Mouse (Mus musculus) kidney, postnatal 14 days (tissue): ENCODE data around the gene Pi16.

Experiments used
- DNase-seq: peaks from one replicate; pipeline ENCODE4 v3.0.0; 2022; ENCODE audit warnings: mixed read lengths

The Pi16 gene

DNA sequence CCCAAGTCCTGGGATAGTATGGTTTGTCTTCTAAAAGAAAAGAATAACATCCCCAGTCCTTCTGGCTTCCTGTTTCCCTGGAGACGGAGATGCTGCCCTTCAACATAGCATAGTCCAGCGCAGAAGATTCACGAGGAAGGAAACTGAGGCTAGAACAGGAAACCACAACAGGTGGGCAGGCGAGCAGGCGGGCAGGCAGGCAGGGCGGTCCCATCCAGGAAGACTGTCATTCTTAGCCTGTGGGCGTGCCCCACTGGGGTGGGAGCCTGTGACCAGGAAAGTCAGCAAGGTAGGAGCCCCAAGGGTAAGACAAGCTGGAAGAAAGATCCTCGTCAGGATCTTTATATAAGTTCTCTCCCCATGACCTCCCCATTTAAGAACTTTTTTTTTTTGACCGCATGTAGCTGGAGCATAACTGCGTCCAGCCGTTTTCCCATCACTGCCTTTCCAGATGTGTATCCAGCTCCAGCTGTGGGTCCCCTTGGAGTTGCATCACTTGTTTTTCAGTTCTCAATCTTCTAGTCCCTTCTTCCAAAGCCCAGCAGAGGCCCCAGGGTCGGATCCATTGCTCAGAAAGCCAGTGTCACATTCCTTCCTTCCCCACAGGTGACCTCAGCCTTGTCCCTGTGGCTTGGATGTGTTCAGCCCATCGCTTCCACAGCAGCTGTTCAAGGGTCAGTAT, 13.0 kb upstream of the Pi16 start:
- DNase-seq: no peak

- peak; percentile 60 for DNase-seq
Measured at GRCm38 (mm10) chr17:29305058-29305806, 12.2 kb upstream of the Pi16 start.

DNA sequence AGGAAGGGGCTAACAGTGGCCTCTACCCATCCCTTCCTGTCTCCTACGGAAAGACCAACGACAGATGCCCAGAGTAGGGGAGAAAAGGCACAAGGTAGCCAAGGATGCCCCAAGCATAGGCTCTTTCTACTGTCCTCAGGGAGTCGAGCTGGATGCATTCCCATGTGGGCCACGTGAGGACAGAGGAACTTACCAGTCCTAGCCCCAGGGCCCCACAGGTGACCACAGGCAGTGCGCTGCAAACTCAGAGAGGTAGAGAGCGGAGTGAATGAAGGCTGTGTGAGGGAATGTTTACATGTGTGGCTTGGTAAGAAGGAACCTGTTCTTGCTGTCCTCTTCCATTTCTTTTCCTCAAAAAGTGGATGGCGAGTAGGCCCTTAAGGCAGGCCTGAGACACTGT, 11.6 kb upstream of the Pi16 start:
- DNase-seq: no peak

DNA sequence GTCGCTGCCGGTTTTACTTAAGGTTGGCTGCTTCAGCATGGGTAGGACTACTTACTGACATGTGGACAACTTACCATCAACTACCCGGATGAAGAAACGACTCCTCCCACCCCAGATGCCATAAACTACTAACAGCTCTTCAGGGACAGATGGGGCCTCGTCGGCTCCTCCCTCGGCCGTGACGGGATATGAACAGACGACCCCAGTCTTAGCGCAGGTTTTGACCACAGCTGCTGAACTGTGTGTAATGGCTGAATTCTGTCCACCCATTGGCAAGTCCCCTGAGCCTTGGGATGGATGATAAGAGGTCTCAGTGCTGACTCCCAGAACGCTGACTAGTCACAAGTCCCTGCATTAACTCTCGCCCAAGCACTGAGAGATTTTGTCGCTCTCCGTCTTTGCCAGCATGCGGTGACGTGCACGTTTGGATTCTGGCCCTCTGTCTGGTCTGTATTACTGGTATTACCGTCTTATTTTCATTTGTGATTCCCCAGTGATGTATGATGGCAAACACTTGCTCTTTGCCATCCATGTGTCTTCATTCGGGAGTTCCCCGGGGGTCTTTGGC, 7.3 kb upstream of the Pi16 start:
- no peak for DNase-seq

DNA sequence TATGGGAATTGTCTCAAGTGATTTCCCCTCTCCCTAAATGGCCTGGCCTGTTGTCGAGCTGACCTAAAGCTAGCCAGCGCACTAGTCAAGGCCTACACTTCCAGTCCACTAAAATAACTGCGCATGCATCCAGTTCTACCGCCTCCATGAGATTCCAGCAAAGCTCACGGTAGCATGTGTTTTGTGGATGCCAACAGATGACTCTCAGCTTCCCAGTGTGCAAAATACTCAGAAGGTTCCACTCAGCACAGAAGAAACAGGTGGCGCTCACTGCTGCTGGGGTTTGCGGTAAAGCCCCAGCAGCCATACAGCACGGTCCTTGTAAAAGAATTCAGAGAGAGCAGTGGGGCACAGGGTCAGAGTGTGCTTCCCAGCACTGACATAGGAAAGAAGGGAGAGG, 5.9 kb upstream of the Pi16 start:
- no peak for DNase-seq

GRCm38 (mm10) chr17:29312082-29312481, 5.4 kb upstream of the Pi16 start:
- DNase-seq: no peak

- DNase-seq: no peak
Measured at GRCm38 (mm10) chr17:29313300-29313699, 4.2 kb upstream of the Pi16 start.

GRCm38 (mm10) chr17:29315672-29316465, 1.6 kb upstream of the Pi16 start:
- DNase-seq: peak; percentile 55

- DNase-seq: no peak
Measured at GRCm38 (mm10) chr17:29316891-29317290, 589 bp upstream of the Pi16 start.

- DNase-seq: no peak
Measured at GRCm38 (mm10) chr17:29318731-29319250, 1.3 kb downstream of the Pi16 start.

- no peak for DNase-seq
Measured at GRCm38 (mm10) chr17:29319476-29319875, 2.0 kb downstream of the Pi16 start.

DNA sequence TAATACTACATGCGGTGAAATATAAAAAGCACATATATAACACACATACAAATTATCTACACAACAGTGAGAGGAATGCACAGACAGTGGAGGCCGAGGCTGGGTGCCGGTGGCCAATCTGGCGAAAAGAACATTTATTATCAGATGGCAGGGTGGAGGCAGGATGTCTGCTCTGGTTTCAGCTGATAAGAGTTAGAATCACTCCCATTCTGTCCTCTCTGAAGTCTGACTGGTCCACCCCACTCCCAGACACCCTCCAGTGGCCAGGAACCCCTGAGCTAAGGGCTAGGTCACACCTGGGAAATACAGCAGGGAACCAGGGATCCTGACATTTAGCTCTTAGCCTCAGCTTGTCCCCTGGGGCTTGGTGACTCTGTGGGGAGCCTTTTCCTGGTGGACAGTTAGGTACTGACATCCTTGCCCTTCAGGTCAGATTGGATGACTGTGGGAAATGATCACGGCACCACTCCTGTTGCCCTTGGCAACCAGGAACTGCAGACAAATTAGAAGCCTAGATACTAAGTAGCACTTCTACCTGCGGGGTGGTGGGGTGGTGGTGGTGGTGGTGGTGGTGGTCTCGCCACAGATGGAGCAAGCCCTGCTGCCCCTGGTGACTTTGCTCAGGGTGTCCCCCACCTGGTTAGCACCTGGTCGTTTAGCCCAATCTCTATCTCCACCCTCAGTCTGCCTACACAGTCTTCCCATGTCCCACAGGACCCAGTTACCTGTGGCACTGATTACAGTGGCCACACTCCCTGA, 2.6 kb downstream of the Pi16 start:
- DNase-seq: no peak

DNA sequence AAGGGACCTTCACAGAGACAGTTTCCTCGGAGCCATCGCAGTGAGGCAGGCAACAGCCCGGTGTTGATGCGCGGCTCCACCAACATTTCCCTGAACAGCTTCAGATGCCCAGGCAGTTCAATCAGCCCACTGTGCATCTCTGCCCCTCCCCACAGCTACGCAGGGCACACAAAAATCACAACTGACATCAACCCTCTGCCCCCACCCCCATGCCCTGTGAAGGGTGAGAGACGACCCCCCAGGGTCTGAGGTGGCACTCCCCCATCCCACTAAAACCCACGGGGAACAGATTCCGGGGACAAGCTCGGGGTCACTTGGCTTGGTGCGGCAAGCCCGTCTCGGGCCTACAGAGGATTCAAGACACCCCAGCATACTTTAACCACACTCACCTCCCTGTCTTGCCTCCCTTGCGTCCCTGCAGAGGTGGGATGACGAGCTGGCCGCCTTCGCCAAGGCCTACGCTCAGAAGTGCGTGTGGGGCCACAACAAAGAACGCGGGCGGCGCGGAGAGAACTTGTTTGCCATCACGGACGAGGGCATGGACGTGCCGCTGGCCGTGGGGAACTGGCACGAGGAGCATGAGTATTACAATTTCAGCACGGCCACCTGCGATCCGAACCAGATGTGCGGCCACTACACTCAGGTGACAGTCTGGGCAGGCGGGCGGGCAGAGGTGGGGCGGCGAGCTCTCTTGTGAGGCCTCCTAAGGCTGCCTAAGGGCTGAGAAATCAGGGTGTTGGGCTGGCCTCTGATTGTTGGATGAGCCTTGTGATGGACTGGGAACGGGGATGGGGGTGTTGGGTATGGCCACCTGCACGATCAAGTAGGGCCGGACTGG, 4.5 kb downstream of the Pi16 start:
- DNase-seq: no peak

- peak; percentile 69 for DNase-seq
Measured at GRCm38 (mm10) chr17:29322603-29322962, 5.1 kb downstream of the Pi16 start.

- DNase-seq: no peak
Measured at GRCm38 (mm10) chr17:29323625-29324024, 6.1 kb downstream of the Pi16 start.

- no peak for DNase-seq
Measured at GRCm38 (mm10) chr17:29325831-29326230, 8.4 kb downstream of the Pi16 start.

GRCm38 (mm10) chr17:29326531-29327529, 9.3 kb downstream of the Pi16 start:
- peak; percentile 48 for DNase-seq

GRCm38 (mm10) chr17:29327691-29328090, 10.2 kb downstream of the Pi16 start:
- DNase-seq: no peak

DNA sequence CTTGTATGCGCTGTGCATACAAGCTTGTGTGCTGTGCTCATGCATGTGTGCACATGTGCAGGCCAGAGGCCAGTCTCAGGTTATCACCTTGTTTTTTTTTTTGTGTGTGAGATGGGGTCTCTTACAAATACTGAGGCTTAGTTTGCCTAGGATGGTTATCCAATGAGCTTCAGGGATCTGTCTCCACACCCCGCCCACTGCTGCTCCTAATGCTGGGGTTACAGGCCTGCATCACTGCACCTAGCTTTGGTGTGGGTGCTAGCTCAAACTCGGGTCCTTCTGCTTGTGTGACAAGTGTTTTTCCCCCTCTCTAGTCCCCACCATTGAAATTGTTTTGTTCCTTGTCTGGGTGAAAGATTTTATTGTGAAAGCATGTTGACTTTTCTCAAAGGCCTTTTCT, 12.7 kb downstream of the Pi16 start:
- no peak for DNase-seq
